Mouse (Mus musculus) limb, embryonic 14.5 days (tissue): ENCODE data around the gene Ankrd31. TPM values are rescaled to one million over a fixed set of nuclear protein-coding genes. Genes with fewer than 3 reads are reported as not detected.

Experiments used
- ATAC-seq: fragments of 200-750 bp; cut with Nextera tagmentation; 2 replicates; pipeline ENCODE4 v1.8.0; 2017; ENCODE audit warnings: low read depth, moderate number of reproducible peaks, moderate TSS enrichment; ENCODE audit not compliant: low FRiP score
- DNase-seq: peaks from one replicate; pipeline ENCODE4 v3.0.0-alpha.2; 2015; ENCODE audit warnings: low spot score
- H3K27ac ChIP-seq: fragments of 300-500 bp; sonication (generic); replicated peaks from 2 replicates; pipeline ENCODE4 v1.5.1; 2014; ENCODE audit warnings: low read depth, mild to moderate bottlenecking, low read length, moderate library complexity, mixed read lengths
- H3K27me3 ChIP-seq: fragments of 300-500 bp; sonication (generic); 2 replicates; pipeline ENCODE4 v1.6.1; 2014; ENCODE audit warnings: low read length, mixed read lengths; ENCODE audit not compliant: control insufficient read depth, insufficient read depth
- H3K36me3 ChIP-seq: fragments of 300-500 bp; sonication (generic); 2 replicates; pipeline ENCODE4 v1.6.1; 2014; ENCODE audit warnings: mild to moderate bottlenecking, low read length, moderate library complexity, mixed read lengths; ENCODE audit not compliant: control insufficient read depth, insufficient read depth
- H3K4me1 ChIP-seq: fragments of 300-500 bp; sonication (generic); 2 replicates; pipeline ENCODE4 v1.6.1; 2014; ENCODE audit warnings: antibody characterized with exemption, low read length, mixed read lengths; ENCODE audit not compliant: control insufficient read depth, insufficient read depth
- H3K4me2 ChIP-seq: fragments of 300-500 bp; sonication (generic); replicated peaks from 2 replicates; pipeline ENCODE4 v1.6.1; 2014; ENCODE audit warnings: low read depth, mild to moderate bottlenecking, low read length, moderate library complexity; ENCODE audit not compliant: severe bottlenecking
- H3K4me3 ChIP-seq: fragments of 300-500 bp; sonication (generic); replicated peaks from 2 replicates; pipeline ENCODE4 v1.5.1; 2014; ENCODE audit warnings: low read length
- H3K9ac ChIP-seq: fragments of 300-500 bp; sonication (generic); 2 replicates; pipeline ENCODE4 v1.6.1; 2014; ENCODE audit warnings: mild to moderate bottlenecking, low read depth, low read length, moderate library complexity; ENCODE audit not compliant: severe bottlenecking
- H3K9me3 ChIP-seq: fragments of 300-500 bp; sonication (generic); 2 replicates; pipeline ENCODE4 v1.6.1; 2016; ENCODE audit warnings: low read length; ENCODE audit not compliant: control insufficient read depth
- POLR2A ChIP-seq: fragments of 200-500 bp; IDR thresholded peaks from 2 replicates; pipeline ENCODE4 v1.8.0; 2012; ENCODE audit warnings: inconsistent platforms, mild to moderate bottlenecking, moderate library complexity, borderline replicate concordance; ENCODE audit not compliant: insufficient read depth, insufficient read length; ENCODE audit errors: extremely low read depth
- WGBS: fragments of 180-500 bp; shearing (Covaris S2); extraction: QIAGEN DNeasy Blood & Tissue Kit; methylation state at CpG from one replicate; pipeline ENCODE4 v1.1.7; 2014; 5-methylcytosine and 5-hydroxymethylcytosine counted together
- polyA plus RNA-seq, 2 experiments: library from polyadenylated mRNA; depleted of rRNA in 1 of 2; stranded (reverse) in 1 of 2; unstranded in 1 of 2; fragments of >200 nt; fragmentation: Nextera tagmentation in 1 of 2; extraction: Ambion mirVana in 1 of 2; gene quantifications; 2 replicates each; pipeline versions ENCODE4 v1.2.1 to v1.2.3; 2012 to 2014

Gene Ankrd31
- polyA plus RNA-seq, 2 experiments: 0.01 TPM; not detected in 1

DNA sequence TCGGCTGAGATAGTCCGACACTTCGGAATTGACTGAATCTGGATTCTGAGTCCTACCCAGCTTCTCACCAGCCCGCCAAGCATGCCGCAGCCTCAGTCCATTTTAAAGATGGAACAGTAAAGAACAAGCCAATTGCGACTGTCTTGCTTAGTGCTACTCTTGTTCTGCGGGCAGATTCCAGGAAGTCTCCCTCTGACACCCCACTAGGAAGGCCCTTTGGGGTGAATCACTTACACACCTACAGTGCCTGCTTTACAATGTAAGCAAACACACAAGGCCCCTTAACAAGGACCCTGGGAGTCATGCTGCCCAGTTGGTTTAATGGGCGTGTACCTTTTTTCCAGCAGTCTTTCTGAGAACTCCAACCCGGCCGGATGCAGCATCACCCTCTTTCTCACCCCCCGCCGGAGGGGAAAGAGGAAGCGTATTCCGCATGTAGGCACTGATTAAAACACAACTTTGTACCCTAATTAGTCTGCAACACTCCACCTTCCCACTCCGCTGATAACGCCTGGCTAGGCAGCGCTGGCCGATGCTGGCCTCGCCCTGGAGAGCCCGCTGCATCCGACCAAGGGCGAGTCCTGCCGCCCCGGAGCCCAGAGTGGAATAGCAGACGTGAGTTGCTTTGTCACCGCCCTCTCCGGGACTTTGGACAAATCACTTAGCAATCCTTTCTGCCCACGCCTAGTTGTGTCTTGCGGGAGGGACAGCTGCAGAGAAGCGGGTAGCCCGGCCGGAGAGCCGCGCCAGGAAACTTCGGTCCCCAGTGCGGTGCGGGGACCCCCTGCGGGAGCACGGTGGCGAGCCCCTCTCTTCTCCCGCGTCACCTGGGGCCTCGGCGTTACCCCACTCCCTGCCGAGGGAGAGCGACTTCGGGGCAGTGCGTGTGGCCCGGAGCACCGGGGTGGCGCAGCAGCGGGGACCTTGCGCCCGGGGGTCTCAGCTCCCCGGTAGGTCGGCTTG lies 176.2 kb downstream of the Ankrd31 start, which contains the start of gene Gcnt4:
TSS of gene Gcnt4 (plus strand) at position 691 of the 963 bp plus-strand sequence.
- peak; percentile 76 for ATAC-seq
- Histone ChIP-seq H3K4me1 (peaks cover 3% of the 10 kb centered on the region; the same call in 1 of the 2 replicates), H3K36me3 (no peaks in the 10 kb centered on the region), H3K4me3 (peak within 1 kb of the TSS; percentile 81), H3K27me3 (0 out of 2 replicates have a peak, but pooled peaks cover 5% of the 10 kb centered on the region), H3K9me3 (no peaks in the 10 kb centered on the region), H3K4me2 (peak within 1 kb of the TSS; percentile 99), H3K27ac (no peak within 1 kb of the TSS), H3K9ac (peak within 1 kb of the TSS; percentile 79)
- peak; percentile 54 for DNase-seq
- TF ChIP-seq POLR2A: no peak
- 12% methylated on average over 43 of the region's 56 CpGs for WGBS

DNA sequence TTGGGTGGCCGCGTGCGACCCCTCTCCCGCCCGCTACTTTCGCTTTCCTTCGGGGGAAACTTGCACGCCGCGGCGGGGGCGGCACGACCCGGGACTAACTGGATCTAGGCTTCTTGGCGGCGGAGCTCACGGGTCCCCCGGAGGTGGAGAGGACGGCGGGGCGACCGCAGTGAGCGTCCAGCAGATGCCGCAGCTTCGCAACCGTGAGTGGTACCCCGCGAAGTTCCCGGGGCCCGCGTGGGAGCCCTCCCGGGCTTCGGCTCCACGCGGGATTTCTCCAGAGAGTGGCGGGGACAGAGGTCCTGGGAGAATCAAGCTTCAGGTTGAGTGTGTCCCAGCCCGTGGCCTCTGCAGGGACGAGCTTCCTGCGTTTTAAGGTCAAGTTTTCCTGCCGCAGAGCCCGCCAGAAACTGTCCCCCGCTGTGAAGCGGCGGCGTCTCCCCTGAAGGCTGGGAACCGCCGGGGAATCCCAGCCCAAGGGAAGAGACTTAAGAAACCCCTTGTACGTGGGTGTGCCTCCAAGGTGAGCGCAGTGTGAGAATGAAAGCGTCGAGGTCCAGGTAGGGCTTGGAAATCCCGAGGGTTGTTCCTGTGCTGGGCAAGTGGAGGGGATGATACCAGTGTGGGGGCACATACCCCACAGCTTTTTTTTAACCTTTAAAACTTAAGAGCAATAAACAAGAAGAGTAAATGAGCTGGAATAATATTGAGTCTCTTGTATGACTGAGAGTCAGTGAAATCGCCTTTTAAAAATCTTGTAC lies 177.1 kb downstream of the Ankrd31 start:
- TF ChIP-seq POLR2A: no peak
- Histone ChIP-seq H3K4me3 (peak overlapping the region; percentile 81), H3K27me3 (0 out of 2 replicates have a peak, but pooled peaks cover 5% of the 10 kb centered on the region), H3K9me3 (no peaks in the 10 kb centered on the region), H3K4me2 (peak overlapping the region; percentile 99), H3K4me1 (peaks cover 3% of the 10 kb centered on the region; the same call in 1 of the 2 replicates), H3K9ac (peak overlapping the region; percentile 79), H3K27ac (no peak overlapping the region), H3K36me3 (no peaks in the 10 kb centered on the region)
- under 1% methylated on average over 52 of the region's 53 CpGs for WGBS
- ATAC-seq: peak; percentile 56; the same call in 1 of the 2 replicates
- no peak for DNase-seq

DNA sequence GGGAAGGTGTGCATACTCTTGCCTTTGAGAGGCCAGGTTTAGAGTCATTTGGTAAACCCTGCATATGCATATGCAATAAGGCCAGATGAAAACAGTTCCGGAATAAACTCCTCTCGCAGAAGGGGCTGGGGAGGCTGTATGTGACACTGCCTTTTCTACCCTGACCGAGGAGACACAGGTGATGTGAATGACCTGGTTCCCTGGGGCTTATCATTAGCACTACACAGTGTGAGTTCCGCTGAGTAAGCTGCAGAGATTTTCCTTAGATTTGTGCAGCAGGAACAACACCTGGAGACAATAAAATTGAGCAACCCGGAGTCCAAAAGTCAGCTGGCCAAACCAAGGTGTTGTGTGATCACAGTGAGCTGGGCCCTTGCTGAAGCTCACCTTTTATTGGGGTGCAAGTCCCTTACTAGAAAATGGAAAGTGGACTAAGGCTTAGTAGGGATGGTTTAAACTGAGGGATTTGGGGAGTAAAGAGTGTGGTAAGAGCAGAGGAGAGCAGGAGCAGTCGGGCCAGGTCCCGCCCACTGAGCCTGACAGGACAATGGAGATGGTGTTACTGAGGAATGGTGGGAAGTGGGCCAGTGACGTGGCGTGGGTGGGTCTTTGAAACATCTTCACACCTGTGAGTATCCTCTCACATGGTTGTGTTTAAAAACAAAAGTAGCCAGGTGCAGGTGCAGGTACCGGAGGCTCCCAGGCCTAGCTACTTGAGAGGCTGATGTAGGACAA lies 178.1 kb downstream of the Ankrd31 start:
- 25% methylated on average over 10 of the region's 10 CpGs for WGBS
- 0 out of 2 replicates have a peak overlapping the region, but pooled peaks have one; percentile 99 for H3K4me2 ChIP-seq
- 0 out of 2 replicates have a peak, but pooled peaks cover 5% of the 10 kb centered on the region for H3K27me3 ChIP-seq
- H3K4me1 ChIP-seq: peaks cover 3% of the 10 kb centered on the region; the same call in 1 of the 2 replicates
- ATAC-seq: no peak
- TF ChIP-seq POLR2A: no peak
- H3K27ac ChIP-seq: no peak overlapping the region
- H3K9me3 ChIP-seq: no peaks in the 10 kb centered on the region
- H3K4me3 ChIP-seq: peak overlapping the region; percentile 81
- no peak overlapping the region for H3K9ac ChIP-seq
- no peaks in the 10 kb centered on the region for H3K36me3 ChIP-seq
- no peak for DNase-seq

DNA sequence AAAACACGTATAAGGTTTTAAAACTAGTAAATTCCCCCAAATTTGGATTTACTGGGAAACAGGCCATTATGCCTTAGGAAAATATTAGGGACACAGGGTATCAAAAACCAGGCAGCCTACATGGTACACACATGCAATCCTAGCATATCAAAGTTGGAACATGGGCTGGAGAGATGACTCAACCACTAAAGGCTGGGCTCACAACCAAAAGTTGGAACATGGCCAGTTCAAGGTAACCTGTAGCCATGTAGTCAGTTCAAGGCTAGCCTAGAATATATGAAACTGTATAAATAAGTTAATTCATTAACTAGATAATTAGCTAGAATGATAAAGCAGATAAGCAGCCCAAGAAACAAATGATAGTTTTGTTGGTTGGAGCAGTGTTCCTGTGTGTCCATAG lies 179.7 kb downstream of the Ankrd31 start:
- DNase-seq: no peak
- Histone ChIP-seq H3K9me3 (no peaks in the 10 kb centered on the region), H3K4me1 (peaks cover 3% of the 10 kb centered on the region; the same call in 1 of the 2 replicates), H3K9ac (no peak overlapping the region), H3K27ac (no peak overlapping the region), H3K27me3 (0 out of 2 replicates have a peak, but pooled peaks cover 5% of the 10 kb centered on the region), H3K36me3 (no peaks in the 10 kb centered on the region), H3K4me3 (no peak overlapping the region), H3K4me2 (no peak overlapping the region)
- TF ChIP-seq POLR2A: no peak
- WGBS: 88% methylated on average over 1 of the region's 1 CpGs
- no peak for ATAC-seq
